Mouse (Mus musculus): ENCODE data around the gene Foxr1. TPM values are rescaled to one million over a fixed set of nuclear protein-coding genes. Genes with fewer than 3 reads are reported as not detected.

Foxr1 gene
- polyA plus RNA-seq, 1 experiment from 2014 or later = not detected

- Histone ChIP-seq H3K9me3 (ENCODE audit: control insufficient read depth, low read length) (no peaks in the 10 kb centered on the region), H3K27me3 (replicated peaks; ENCODE audit: control insufficient read depth, insufficient read depth, low read length) (no peaks in the 10 kb centered on the region), H3K4me3 (ENCODE audit: low read length) (peak within 1 kb of the TSS; percentile 76), H3K4me1 (ENCODE audit: control insufficient read depth, insufficient read depth, low read length) (peaks cover 9% of the 10 kb centered on the region; the same call in 1 of the 2 replicates), H3K4me2 (ENCODE audit: low read depth, low read length) (peak within 1 kb of the TSS; percentile 63), H3K9ac (ENCODE audit: low read depth, low read length) (peak within 1 kb of the TSS; percentile 87), H3K36me3 (ENCODE audit: control insufficient read depth, insufficient read depth, low read length) (peaks cover 14% of the 10 kb centered on the region), H3K27ac (ENCODE audit: low read length) (peak within 1 kb of the TSS; percentile 96)
- peak; percentile 97 for ATAC-seq
- WGBS = under 1% methylated on average over 51 of the region's 51 CpGs
These were observed 33.8 kb downstream of the Foxr1 start, which contains the start of the genes Rps25 and Trappc4 for GRCm38 (mm10) chr9:44406906-44407751. Rps25 (plus strand) TSS chr9:44407139. Trappc4 (minus strand) TSS chr9:44407600.

GRCm38 (mm10) chr9:44405011-44405410 lies 35.9 kb downstream of the Foxr1 start:
- peaks cover 4% of the 10 kb centered on the region; the same call in 1 of the 2 replicates for H3K36me3 ChIP-seq (ENCODE audit: control insufficient read depth, insufficient read depth, low read length)
- 60% methylated on average over 3 of the region's 3 CpGs for WGBS
- no peak for ATAC-seq

GRCm38 (mm10) chr9:44401081-44401480 lies 39.9 kb downstream of the Foxr1 start:
- peaks cover 17% of the 10 kb centered on the region for H3K4me1 ChIP-seq (ENCODE audit: control insufficient read depth, insufficient read depth, low read length)
- no peak overlapping the region for H3K4me3 ChIP-seq (ENCODE audit: low read length)
- 63% methylated on average over 4 of the region's 4 CpGs for WGBS
- H3K9ac ChIP-seq (ENCODE audit: low read depth, low read length) = 0 out of 2 replicates have a peak overlapping the region, but pooled peaks have one; percentile 7
- H3K36me3 ChIP-seq (ENCODE audit: control insufficient read depth, insufficient read depth, low read length) = peaks cover 4% of the 10 kb centered on the region; the same call in 1 of the 2 replicates
- no peaks in the 10 kb centered on the region for H3K9me3 ChIP-seq (ENCODE audit: control insufficient read depth, low read length)
- H3K4me2 ChIP-seq (ENCODE audit: low read depth, low read length) = no peak overlapping the region
- H3K27ac ChIP-seq (ENCODE audit: low read length) = peak overlapping the region; percentile 81
- ATAC-seq = peak; percentile 4; the same call in 1 of the 2 replicates
- H3K27me3 ChIP-seq (replicated peaks; ENCODE audit: control insufficient read depth, insufficient read depth, low read length) = no peaks in the 10 kb centered on the region

More at GRCm38 (mm10) chr9:44405011-44405410, 35.9 kb downstream of the Foxr1 start:
- Histone ChIP-seq H3K27me3 (replicated peaks; ENCODE audit: control insufficient read depth, insufficient read depth, low read length) (no peaks in the 10 kb centered on the region), H3K27ac (ENCODE audit: low read length) (no peak overlapping the region), H3K9me3 (ENCODE audit: control insufficient read depth, low read length) (no peaks in the 10 kb centered on the region), H3K4me2 (ENCODE audit: low read depth, low read length) (no peak overlapping the region), H3K9ac (ENCODE audit: low read depth, low read length) (no peak overlapping the region), H3K4me1 (ENCODE audit: control insufficient read depth, insufficient read depth, low read length) (peaks cover 13% of the 10 kb centered on the region; the same call in 1 of the 2 replicates), H3K4me3 (ENCODE audit: low read length) (no peak overlapping the region)

GRCm38 (mm10) chr9:44399795-44400114 lies 41.2 kb downstream of the Foxr1 start:
- peaks cover 4% of the 10 kb centered on the region; the same call in 1 of the 2 replicates for H3K36me3 ChIP-seq (ENCODE audit: control insufficient read depth, insufficient read depth, low read length)
- peak overlapping the region; percentile 89; the same call in 1 of the 2 replicates for H3K9ac ChIP-seq (ENCODE audit: low read depth, low read length)
- H3K4me1 ChIP-seq (ENCODE audit: control insufficient read depth, insufficient read depth, low read length) = peaks cover 15% of the 10 kb centered on the region
- peak overlapping the region; percentile 85; the same call in 1 of the 2 replicates for H3K4me3 ChIP-seq (ENCODE audit: low read length)
- 89% methylated on average over 6 of the region's 6 CpGs for WGBS
- H3K27ac ChIP-seq (ENCODE audit: low read length) = no peak overlapping the region
- no peak for ATAC-seq
- no peaks in the 10 kb centered on the region for H3K27me3 ChIP-seq (replicated peaks; ENCODE audit: control insufficient read depth, insufficient read depth, low read length)
- peak overlapping the region; percentile 84; the same call in 1 of the 2 replicates for H3K4me2 ChIP-seq (ENCODE audit: low read depth, low read length)
- no peaks in the 10 kb centered on the region for H3K9me3 ChIP-seq (ENCODE audit: control insufficient read depth, low read length)

- H3K36me3 ChIP-seq (ENCODE audit: control insufficient read depth, insufficient read depth, low read length) = peaks cover 4% of the 10 kb centered on the region; the same call in 1 of the 2 replicates
- no peak for ATAC-seq
- WGBS = 79% methylated on average over 13 of the region's 13 CpGs
- no peaks in the 10 kb centered on the region for H3K27me3 ChIP-seq (replicated peaks; ENCODE audit: control insufficient read depth, insufficient read depth, low read length)
- H3K9ac ChIP-seq (ENCODE audit: low read depth, low read length) = peak overlapping the region; percentile 89
- no peaks in the 10 kb centered on the region for H3K9me3 ChIP-seq (ENCODE audit: control insufficient read depth, low read length)
- H3K27ac ChIP-seq (ENCODE audit: low read length) = no peak overlapping the region
- H3K4me2 ChIP-seq (ENCODE audit: low read depth, low read length) = peak overlapping the region; percentile 84
- H3K4me1 ChIP-seq (ENCODE audit: control insufficient read depth, insufficient read depth, low read length) = peaks cover 13% of the 10 kb centered on the region
- H3K4me3 ChIP-seq (ENCODE audit: low read length) = peak overlapping the region; percentile 85
These were observed 41.7 kb downstream of the Foxr1 start for GRCm38 (mm10) chr9:44399114-44399794.

GRCm38 (mm10) chr9:44398551-44398950 lies 42.4 kb downstream of the Foxr1 start:
- Histone ChIP-seq H3K4me3 (ENCODE audit: low read length) (peak overlapping the region; percentile 85), H3K4me1 (ENCODE audit: control insufficient read depth, insufficient read depth, low read length) (peaks cover 13% of the 10 kb centered on the region), H3K27ac (ENCODE audit: low read length) (peak overlapping the region; percentile 90), H3K4me2 (ENCODE audit: low read depth, low read length) (peak overlapping the region; percentile 84), H3K9ac (ENCODE audit: low read depth, low read length) (peak overlapping the region; percentile 89), H3K36me3 (ENCODE audit: control insufficient read depth, insufficient read depth, low read length) (no peaks in the 10 kb centered on the region), H3K27me3 (replicated peaks; ENCODE audit: control insufficient read depth, insufficient read depth, low read length) (no peaks in the 10 kb centered on the region), H3K9me3 (ENCODE audit: control insufficient read depth, low read length) (no peaks in the 10 kb centered on the region)
- ATAC-seq = no peak
- WGBS = 63% methylated on average over 9 of the region's 9 CpGs

GRCm38 (mm10) chr9:44398087-44398486 lies 42.8 kb downstream of the Foxr1 start:
- peak overlapping the region; percentile 84 for H3K4me2 ChIP-seq (ENCODE audit: low read depth, low read length)
- H3K9me3 ChIP-seq (ENCODE audit: control insufficient read depth, low read length) = no peaks in the 10 kb centered on the region
- peak overlapping the region; percentile 85 for H3K4me3 ChIP-seq (ENCODE audit: low read length)
- peak; percentile 11; the same call in 1 of the 2 replicates for ATAC-seq
- H3K27me3 ChIP-seq (replicated peaks; ENCODE audit: control insufficient read depth, insufficient read depth, low read length) = no peaks in the 10 kb centered on the region
- peak overlapping the region; percentile 90 for H3K27ac ChIP-seq (ENCODE audit: low read length)
- peaks cover 13% of the 10 kb centered on the region for H3K4me1 ChIP-seq (ENCODE audit: control insufficient read depth, insufficient read depth, low read length)
- no peaks in the 10 kb centered on the region for H3K36me3 ChIP-seq (ENCODE audit: control insufficient read depth, insufficient read depth, low read length)
- WGBS = 27% methylated on average over 4 of the region's 4 CpGs
- peak overlapping the region; percentile 89 for H3K9ac ChIP-seq (ENCODE audit: low read depth, low read length)

- H3K36me3 ChIP-seq (ENCODE audit: control insufficient read depth, insufficient read depth, low read length) = no peaks in the 10 kb centered on the region
- ATAC-seq = peak; percentile 97
- H3K4me1 ChIP-seq (ENCODE audit: control insufficient read depth, insufficient read depth, low read length) = peaks cover 13% of the 10 kb centered on the region
- WGBS = under 1% methylated on average over 43 of the region's 43 CpGs
- peak within 1 kb of the TSS; percentile 89 for H3K9ac ChIP-seq (ENCODE audit: low read depth, low read length)
- H3K9me3 ChIP-seq (ENCODE audit: control insufficient read depth, low read length) = no peaks in the 10 kb centered on the region
- peak within 1 kb of the TSS; percentile 85 for H3K4me3 ChIP-seq (ENCODE audit: low read length)
- peak within 1 kb of the TSS; percentile 84 for H3K4me2 ChIP-seq (ENCODE audit: low read depth, low read length)
- H3K27ac ChIP-seq (ENCODE audit: low read length) = peak within 1 kb of the TSS; percentile 97
- no peaks in the 10 kb centered on the region for H3K27me3 ChIP-seq (replicated peaks; ENCODE audit: control insufficient read depth, insufficient read depth, low read length)
These were observed 44.1 kb downstream of the Foxr1 start, which contains the start of gene Slc37a4 for GRCm38 (mm10) chr9:44396684-44397411. Slc37a4 (plus strand) TSS chr9:44396852.

Measured in intestine, embryonic 16.5 days (tissue).